Mouse (Mus musculus) left cerebral cortex, postnatal 25 days (tissue): ENCODE measurements around the gene Gm960. TPM values are rescaled to one million over a fixed set of nuclear protein-coding genes. Genes with fewer than 3 reads are reported as not detected.

Experiments
- DNase-seq, 2 experiments: peaks; one replicate each; pipeline ENCODE4 v3.0.0; 2022; ENCODE audit warnings: low spot score in 2 of 2, mixed read lengths in 1 of 2
- intact Hi-C: fragments of 180-260 bp; cut with DNase I; formaldehyde crosslinking; loops from one replicate; pipeline ENCODE4 v1.15.1; 2025
- total RNA-seq, 2 experiments: library from RNA; stranded (reverse); gene quantifications; 2 replicates each; pipeline ENCODE4 v1.2.3; 2021

The Gm960 gene
- total RNA-seq, 2 experiments from 2014 or later: 1.1 to 1.3 TPM

DNA sequence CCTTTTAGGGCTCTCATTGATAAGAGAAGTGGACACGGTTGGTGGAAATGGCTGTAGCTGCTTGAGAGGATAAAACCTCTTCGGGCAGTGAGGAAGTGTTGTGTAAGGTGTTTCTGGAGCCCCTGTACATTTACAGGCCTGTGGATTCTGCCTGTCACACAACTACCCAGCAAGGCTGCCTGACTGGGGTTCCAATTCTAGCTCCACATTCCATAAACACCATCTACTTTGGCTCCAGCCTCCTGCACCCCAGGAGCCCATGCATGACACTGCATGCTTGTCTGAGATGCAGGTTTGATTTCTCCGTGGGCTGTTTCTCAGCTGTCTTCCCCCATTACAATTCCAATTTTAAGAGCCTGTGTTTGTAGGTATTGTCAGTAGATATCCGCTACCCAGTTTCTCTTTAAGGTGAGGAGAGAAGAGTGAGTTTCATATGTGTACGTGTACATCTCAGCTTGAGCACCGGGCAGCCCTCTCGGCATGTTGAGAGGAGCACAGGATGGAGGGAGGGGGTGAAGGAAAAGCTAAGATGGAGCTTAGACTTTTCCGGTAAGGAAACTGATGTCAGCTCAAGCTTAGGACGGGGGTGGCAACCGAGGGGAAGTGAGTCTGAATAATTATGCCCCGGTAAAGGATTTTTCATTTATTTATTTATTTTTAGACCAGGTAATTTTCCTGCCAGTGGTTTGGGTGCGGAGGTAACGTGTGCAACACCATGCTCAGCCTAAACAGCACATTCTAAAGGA lies 14.5 kb upstream of the Gm960 start:
- DNase-seq: no peak
- intact Hi-C loops: loop anchor here (5.0 kb wide), 1 partner anchor 66 kb away; no protein-coding TSS in a partner anchor

DNA sequence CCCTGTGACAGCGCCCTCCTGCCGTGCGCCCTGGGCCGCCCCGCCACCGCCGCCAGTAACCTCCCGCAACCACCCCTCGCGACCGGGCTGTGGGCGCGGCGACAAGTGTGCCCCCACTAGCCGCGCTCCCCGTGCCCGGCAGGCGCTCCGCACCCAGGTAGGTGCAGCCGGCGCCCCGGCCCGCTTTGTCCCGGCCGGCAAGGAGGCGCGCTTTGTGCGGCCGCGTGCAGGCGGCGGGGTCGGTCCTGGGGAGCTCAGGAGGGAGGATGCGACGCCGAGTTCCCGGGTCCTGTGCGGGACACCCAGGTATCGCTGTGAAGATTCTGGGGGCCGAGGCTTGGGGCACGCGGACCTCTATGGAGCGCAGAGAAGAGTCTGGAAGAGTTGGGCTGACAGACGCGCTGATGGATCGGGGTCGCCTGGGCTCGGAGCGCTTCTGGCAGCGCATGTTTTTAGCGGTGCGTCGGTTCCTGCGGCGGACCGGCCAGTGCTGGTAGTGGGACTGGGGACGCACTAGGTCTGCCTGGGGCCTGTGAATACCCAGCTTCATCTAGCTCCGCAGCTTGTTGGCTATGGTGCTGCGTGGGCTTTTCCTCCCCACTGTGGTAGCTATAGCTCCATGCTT lies 13.8 kb upstream of the Gm960 start:
- no peak for DNase-seq
- intact Hi-C loops: loop anchor here (5.0 kb wide), 1 partner anchor 65 kb away; no protein-coding TSS in a partner anchor

- peak in 1 of 2 experiments; percentile 24 for DNase-seq
- intact Hi-C loops: loop anchor here (1.0 to 5.0 kb wide), 2 partner anchors 13 to 64 kb away; partner anchors contain the start of gene Gm960
These were observed 13.2 kb upstream of the Gm960 start for GRCm38 (mm10) chr19:4711601-4712155.

DNA sequence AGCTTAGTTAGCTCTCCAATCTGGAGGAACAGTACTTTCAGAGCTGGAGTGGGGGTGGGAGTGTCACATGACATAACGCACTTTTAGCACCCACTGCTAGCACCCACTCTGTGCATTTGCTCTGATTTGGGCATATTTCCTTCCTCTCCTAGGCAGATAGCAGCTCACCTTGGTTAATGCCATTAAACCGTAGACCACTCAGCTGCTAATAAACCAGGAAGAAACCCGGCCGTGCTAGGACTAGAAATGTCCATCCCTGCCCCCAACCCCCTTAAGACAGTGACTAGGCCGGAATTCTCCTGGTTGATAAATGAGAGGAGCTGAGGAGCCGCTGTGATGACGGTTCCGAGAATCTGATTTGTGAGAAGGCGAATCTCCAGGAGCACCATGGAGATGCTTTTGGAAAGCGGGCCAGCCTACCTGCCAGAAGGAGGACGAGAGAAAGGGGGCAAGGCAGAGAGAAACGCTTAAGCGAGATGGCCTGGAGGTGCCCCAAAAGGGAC lies 12.7 kb upstream of the Gm960 start, which contains the start of gene Sptbn2:
Gene Sptbn2 (plus strand): TSS at position 70 of the 503 bp plus-strand sequence.
- DNase-seq: peak; percentile 81 to 96
- intact Hi-C loops: loop anchor here (1.0 to 5.0 kb wide), 2 partner anchors 13 to 64 kb away; partner anchors contain the start of gene Gm960

DNA sequence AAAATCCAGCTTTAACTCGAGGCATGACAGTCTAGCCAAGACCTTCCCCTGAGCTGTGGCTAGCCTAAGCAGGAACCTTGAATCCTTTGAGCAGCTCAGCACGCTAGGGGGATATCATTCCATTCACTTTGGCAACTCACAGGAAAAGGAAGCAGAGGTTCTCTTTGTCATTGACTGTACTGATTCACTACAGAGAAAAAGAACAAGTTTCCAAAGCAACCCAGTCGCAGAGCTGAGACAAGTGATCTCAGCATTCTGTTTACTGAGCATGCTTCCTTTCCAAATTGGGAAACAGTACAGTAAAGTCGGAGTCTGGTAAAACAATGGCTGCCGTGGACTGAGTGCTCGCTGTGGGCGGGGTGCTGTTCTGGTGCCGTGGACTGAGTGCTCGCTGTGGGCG lies 10.3 kb upstream of the Gm960 start:
- DNase-seq: peak; percentile 14 to 49
- intact Hi-C loops: no loop called here

- intact Hi-C loops: no loop called here
- DNase-seq: peak; percentile 12 to 68
These were observed 2.8 kb upstream of the Gm960 start for GRCm38 (mm10) chr19:4701221-4701620.

- intact Hi-C loops: no loop called here
- no peak for DNase-seq
These were observed 2.2 kb upstream of the Gm960 start for GRCm38 (mm10) chr19:4700656-4701055.

DNA sequence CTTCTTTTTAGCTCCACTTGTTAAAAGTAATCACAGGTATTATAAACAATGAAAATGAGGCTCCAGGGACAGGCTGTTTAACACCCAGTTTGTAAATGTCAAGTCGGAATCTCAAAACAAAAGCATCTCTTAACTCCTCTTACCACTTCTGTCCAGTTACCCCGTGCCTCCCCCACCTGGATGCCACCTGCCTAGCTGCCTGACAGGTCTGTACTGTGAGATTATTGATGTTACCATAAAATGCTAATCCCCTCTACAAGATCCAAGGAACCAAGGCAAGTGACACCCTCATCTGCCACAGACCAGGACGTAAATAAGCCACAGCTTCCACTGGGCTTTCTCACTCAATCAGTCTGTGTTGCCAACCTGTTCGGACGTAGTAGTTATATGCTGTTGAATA lies 1.4 kb upstream of the Gm960 start:
- peak in 1 of 2 experiments; percentile 2 for DNase-seq
- intact Hi-C loops: loop anchor here (2.0 to 5.0 kb wide), 2 partner anchors 53 to 218 kb away; no protein-coding TSS in a partner anchor

GRCm38 (mm10) chr19:4698856-4699255 lies 388 bp upstream of the Gm960 start:
- peak; percentile 52 to 88 for DNase-seq
- intact Hi-C loops: loop anchor here (1.0 to 5.0 kb wide), 3 partner anchors 12 to 217 kb away; partner anchors contain the start of gene Sptbn2

- DNase-seq: no peak
- intact Hi-C loops: loop anchor here (1.0 to 5.0 kb wide), 3 partner anchors 14 to 215 kb away; partner anchors contain the start of gene Sptbn2
These were observed 747 bp downstream of the Gm960 start for GRCm38 (mm10) chr19:4697721-4698120.

- intact Hi-C loops: loop anchor here (5.0 kb wide), 1 partner anchor 215 kb away; no protein-coding TSS in a partner anchor
- peak in 1 of 2 experiments; percentile 82 for DNase-seq
These were observed 1.3 kb downstream of the Gm960 start for GRCm38 (mm10) chr19:4697121-4697520.

GRCm38 (mm10) chr19:4694346-4694745 lies 4.1 kb downstream of the Gm960 start:
- DNase-seq: no peak
- intact Hi-C loops: no loop called here

DNA sequence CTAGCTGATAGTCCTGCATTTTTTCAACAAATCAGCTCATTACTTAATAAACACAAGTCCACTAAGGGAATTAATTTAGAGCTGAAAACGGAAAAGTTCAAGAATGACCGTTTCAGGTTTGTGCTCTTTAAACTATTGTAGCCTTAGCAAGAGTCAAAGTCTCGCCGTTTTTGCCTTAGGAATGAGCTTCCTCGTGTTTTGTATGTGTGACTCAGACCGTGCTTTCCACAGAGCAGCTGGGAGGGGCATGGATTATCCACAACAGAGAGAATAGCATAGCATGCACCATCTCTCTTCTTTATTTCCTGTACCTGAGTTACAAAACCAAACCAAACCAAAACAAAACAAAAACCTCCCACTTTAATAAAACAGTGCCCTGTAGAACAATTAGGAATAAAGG lies 26.1 kb downstream of the Gm960 start:
- peak in 1 of 2 experiments; percentile 15 for DNase-seq
- intact Hi-C loops: no loop called here

- intact Hi-C loops: no loop called here
These were observed 27.7 kb downstream of the Gm960 start for GRCm38 (mm10) chr19:4670776-4671175.

DNA sequence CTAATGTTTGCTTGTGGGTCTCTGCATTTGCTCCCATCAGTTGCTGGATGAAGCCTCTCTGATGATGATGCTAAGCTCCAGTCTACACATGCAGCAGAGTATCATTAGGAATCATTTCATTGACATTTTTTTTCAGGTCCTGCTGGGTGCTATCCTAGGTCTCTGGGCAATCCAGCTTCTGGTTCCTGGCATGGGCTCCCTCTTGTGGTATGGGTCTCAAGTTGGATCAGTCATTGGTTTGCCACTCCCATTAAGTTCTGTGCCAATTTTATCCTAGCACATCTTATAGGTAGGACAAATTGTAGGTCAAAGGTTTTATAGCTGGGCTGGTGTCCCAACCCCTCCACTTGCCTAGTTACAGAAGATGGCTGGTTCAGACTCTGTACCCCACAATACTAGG lies 31.7 kb downstream of the Gm960 start:
- intact Hi-C loops: no loop called here
- no peak for DNase-seq

More at GRCm38 (mm10) chr19:4670776-4671175, 27.7 kb downstream of the Gm960 start:
- no peak for DNase-seq

GRCm38 (mm10) chr19:4658156-4658555 lies 40.3 kb downstream of the Gm960 start:
- intact Hi-C loops: no loop called here
- no peak for DNase-seq

DNA sequence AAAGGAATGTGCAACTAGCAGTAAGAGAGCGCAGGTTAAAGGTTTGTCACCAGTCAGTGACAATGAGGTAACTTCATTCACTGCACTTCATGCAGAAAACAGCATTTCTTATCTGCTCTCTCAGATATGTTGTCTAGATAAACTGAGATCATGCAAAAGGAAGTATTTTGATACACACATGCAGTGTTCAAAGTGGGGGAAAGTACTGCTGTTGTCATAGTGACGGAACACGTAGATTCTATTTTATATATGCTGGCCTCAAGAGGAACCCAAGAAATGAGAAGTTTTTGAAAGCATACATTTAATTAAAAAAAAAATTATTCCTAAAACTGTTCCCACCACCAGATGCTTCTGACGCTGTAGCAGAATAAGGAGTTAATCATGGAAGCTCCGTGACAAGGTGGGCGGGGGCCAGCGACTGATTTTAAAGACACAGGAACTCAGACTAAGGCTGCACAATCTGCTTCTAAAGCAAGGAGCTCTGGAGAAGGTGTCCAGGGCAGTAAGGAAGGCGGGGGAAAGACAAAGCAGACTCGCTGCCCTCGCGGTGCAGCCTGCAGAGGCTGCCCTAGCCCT lies 51.5 kb downstream of the Gm960 start:
- intact Hi-C loops: loop anchor here (2.0 to 5.0 kb wide), 3 partner anchors 52 to 85 kb away; partner anchors contain the start of genes Gm960 and Sptbn2
- DNase-seq: peak; percentile 65 to 93

DNA sequence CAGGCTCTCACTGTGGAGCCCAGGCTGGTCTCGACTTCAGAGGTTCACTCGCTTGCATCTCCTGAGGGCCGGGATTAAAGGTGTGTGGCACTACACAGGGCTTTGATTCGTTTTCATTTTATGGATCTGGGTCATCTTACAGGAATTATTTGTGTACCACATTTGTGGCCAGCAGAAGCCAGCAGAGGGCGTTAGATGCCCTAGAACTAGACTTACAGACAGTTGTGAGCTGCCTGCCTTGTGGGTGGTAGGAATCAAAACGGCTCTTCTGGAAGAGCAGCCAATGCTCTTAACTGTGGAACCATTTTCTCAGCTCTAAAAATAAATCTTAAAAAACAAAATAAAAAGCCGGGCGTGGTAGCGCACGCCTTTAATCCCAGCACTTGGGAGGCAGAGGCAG lies 54.2 kb downstream of the Gm960 start:
- peak; percentile 73 to 89 for DNase-seq
- intact Hi-C loops: loop anchor here (2.0 kb wide), 1 partner anchor 99 kb away; no protein-coding TSS in a partner anchor

GRCm38 (mm10) chr19:4635986-4636385 lies 62.5 kb downstream of the Gm960 start:
- intact Hi-C loops: no loop called here

More at GRCm38 (mm10) chr19:4635986-4636385, 62.5 kb downstream of the Gm960 start:
- no peak for DNase-seq
